Mouse (Mus musculus): Measurements from ENCODE around the gene Dvl2. TPM values are rescaled to one million over a fixed set of nuclear protein-coding genes. Genes with fewer than 3 reads are reported as not detected.

The Dvl2 gene
- polyA plus RNA-seq, 1 experiment from 2014 or later, result 24.6 TPM

GRCm38 (mm10) chr11:70023481-70024150 is 23.2 kb downstream of the Dvl2 start:
- H3K27ac ChIP-seq (ENCODE audit: low read depth, low read length), result peak overlapping the region; percentile 45; the same call in 1 of the 2 replicates
- H3K9me3 ChIP-seq (ENCODE audit: control insufficient read depth, low read length), result no peaks in the 10 kb centered on the region
- DNase-seq (ENCODE audit: low spot score) (peak; percentile 78), ATAC-seq (ENCODE audit: low FRiP score) (no peak)
- no peaks in the 10 kb centered on the region for H3K27me3 ChIP-seq (ENCODE audit: control insufficient read depth, insufficient read depth, low read length)
- WGBS, result 7% methylated on average over 23 of the region's 29 CpGs
- peak overlapping the region; percentile 57 for H3K4me2 ChIP-seq (replicated peaks; ENCODE audit: low read depth, low read length)
- no peaks in the 10 kb centered on the region for H3K36me3 ChIP-seq (ENCODE audit: control insufficient read depth, insufficient read depth, low read length)
- H3K4me3 ChIP-seq (ENCODE audit: low read depth, low read length), result peak overlapping the region; percentile 37
- peaks cover 37% of the 10 kb centered on the region for H3K4me1 ChIP-seq (replicated peaks; ENCODE audit: control insufficient read depth, insufficient read depth, low read length)
- peak overlapping the region; percentile 50 for H3K9ac ChIP-seq (ENCODE audit: low read depth, low read length)

GRCm38 (mm10) chr11:70024151-70024514 is 23.7 kb downstream of the Dvl2 start:
- H3K4me2 ChIP-seq (replicated peaks; ENCODE audit: low read depth, low read length), result peak overlapping the region; percentile 57
- no peak for DNase-seq (ENCODE audit: low spot score)
- H3K9ac ChIP-seq (ENCODE audit: low read depth, low read length), result peak overlapping the region; percentile 50
- no peaks in the 10 kb centered on the region for H3K9me3 ChIP-seq (ENCODE audit: control insufficient read depth, low read length)
- no peak for ATAC-seq (ENCODE audit: low FRiP score)
- H3K4me3 ChIP-seq (ENCODE audit: low read depth, low read length), result peak overlapping the region; percentile 37
- 22% methylated on average over 5 of the region's 6 CpGs for WGBS
- peaks cover 37% of the 10 kb centered on the region for H3K4me1 ChIP-seq (replicated peaks; ENCODE audit: control insufficient read depth, insufficient read depth, low read length)
- peak overlapping the region; percentile 45; the same call in 1 of the 2 replicates for H3K27ac ChIP-seq (ENCODE audit: low read depth, low read length)
- H3K36me3 ChIP-seq (ENCODE audit: control insufficient read depth, insufficient read depth, low read length), result no peaks in the 10 kb centered on the region
- H3K27me3 ChIP-seq (ENCODE audit: control insufficient read depth, insufficient read depth, low read length), result no peaks in the 10 kb centered on the region

GRCm38 (mm10) chr11:70026689-70027088 is 26.3 kb downstream of the Dvl2 start:
- Histone ChIP-seq H3K4me2 (replicated peaks; ENCODE audit: low read depth, low read length) (peak overlapping the region; percentile 54), H3K27ac (ENCODE audit: low read depth, low read length) (peak overlapping the region; percentile 6; the same call in 1 of the 2 replicates), H3K9me3 (ENCODE audit: control insufficient read depth, low read length) (no peaks in the 10 kb centered on the region), H3K27me3 (ENCODE audit: control insufficient read depth, insufficient read depth, low read length) (no peaks in the 10 kb centered on the region), H3K4me3 (ENCODE audit: low read depth, low read length) (peak overlapping the region; percentile 23), H3K9ac (ENCODE audit: low read depth, low read length) (peak overlapping the region; percentile 53), H3K36me3 (ENCODE audit: control insufficient read depth, insufficient read depth, low read length) (peaks cover 2% of the 10 kb centered on the region), H3K4me1 (replicated peaks; ENCODE audit: control insufficient read depth, insufficient read depth, low read length) (peaks cover 40% of the 10 kb centered on the region)
- 3% methylated on average over 19 of the region's 19 CpGs for WGBS
- ATAC-seq (ENCODE audit: low FRiP score), result no peak; the same call in 1 of the 2 replicates
- DNase-seq (ENCODE audit: low spot score), result peak; percentile 64

- Histone ChIP-seq H3K9ac (ENCODE audit: low read depth, low read length) (peak overlapping the region; percentile 53; the same call in 1 of the 2 replicates), H3K4me3 (ENCODE audit: low read depth, low read length) (0 out of 2 replicates have a peak overlapping the region, but pooled peaks have one; percentile 6), H3K36me3 (ENCODE audit: control insufficient read depth, insufficient read depth, low read length) (peaks cover 6% of the 10 kb centered on the region), H3K9me3 (ENCODE audit: control insufficient read depth, low read length) (no peaks in the 10 kb centered on the region), H3K27ac (ENCODE audit: low read depth, low read length) (peak overlapping the region; percentile 92), H3K4me1 (replicated peaks; ENCODE audit: control insufficient read depth, insufficient read depth, low read length) (peaks cover 40% of the 10 kb centered on the region), H3K4me2 (replicated peaks; ENCODE audit: low read depth, low read length) (peak overlapping the region; percentile 54), H3K27me3 (ENCODE audit: control insufficient read depth, insufficient read depth, low read length) (no peaks in the 10 kb centered on the region)
- 40% methylated on average over 9 of the region's 9 CpGs for WGBS
- DNase-seq (ENCODE audit: low spot score), result no peak
- no peak for ATAC-seq (ENCODE audit: low FRiP score)
Measured at GRCm38 (mm10) chr11:70027397-70027796, 27.0 kb downstream of the Dvl2 start.

GRCm38 (mm10) chr11:70028401-70029129 is 28.2 kb downstream of the Dvl2 start:
- H3K27me3 ChIP-seq (ENCODE audit: control insufficient read depth, insufficient read depth, low read length), result no peaks in the 10 kb centered on the region
- peaks cover 36% of the 10 kb centered on the region for H3K4me1 ChIP-seq (replicated peaks; ENCODE audit: control insufficient read depth, insufficient read depth, low read length)
- no peak for DNase-seq (ENCODE audit: low spot score)
- peak overlapping the region; percentile 92 for H3K27ac ChIP-seq (ENCODE audit: low read depth, low read length)
- H3K9me3 ChIP-seq (ENCODE audit: control insufficient read depth, low read length), result no peaks in the 10 kb centered on the region
- peak; percentile 19; the same call in 1 of the 2 replicates for ATAC-seq (ENCODE audit: low FRiP score)
- peak overlapping the region; percentile 57 for H3K9ac ChIP-seq (ENCODE audit: low read depth, low read length)
- H3K4me3 ChIP-seq (ENCODE audit: low read depth, low read length), result peak overlapping the region; percentile 32
- peak overlapping the region; percentile 58 for H3K4me2 ChIP-seq (replicated peaks; ENCODE audit: low read depth, low read length)
- peaks cover 10% of the 10 kb centered on the region for H3K36me3 ChIP-seq (ENCODE audit: control insufficient read depth, insufficient read depth, low read length)
- 26% methylated on average over 12 of the region's 12 CpGs for WGBS

GRCm38 (mm10) chr11:70029130-70029801 is 28.9 kb downstream of the Dvl2 start:
- DNase-seq (ENCODE audit: low spot score) (peak; percentile 99), ATAC-seq (ENCODE audit: low FRiP score) (peak; percentile 95)
- peak overlapping the region; percentile 92 for H3K27ac ChIP-seq (ENCODE audit: low read depth, low read length)
- H3K4me1 ChIP-seq (replicated peaks; ENCODE audit: control insufficient read depth, insufficient read depth, low read length), result peaks cover 33% of the 10 kb centered on the region
- no peaks in the 10 kb centered on the region for H3K9me3 ChIP-seq (ENCODE audit: control insufficient read depth, low read length)
- no peaks in the 10 kb centered on the region for H3K27me3 ChIP-seq (ENCODE audit: control insufficient read depth, insufficient read depth, low read length)
- H3K36me3 ChIP-seq (ENCODE audit: control insufficient read depth, insufficient read depth, low read length), result peaks cover 10% of the 10 kb centered on the region
- H3K9ac ChIP-seq (ENCODE audit: low read depth, low read length), result peak overlapping the region; percentile 57; the same call in 1 of the 2 replicates
- 2% methylated on average over 20 of the region's 20 CpGs for WGBS
- peak overlapping the region; percentile 58 for H3K4me2 ChIP-seq (replicated peaks; ENCODE audit: low read depth, low read length)
- peak overlapping the region; percentile 32 for H3K4me3 ChIP-seq (ENCODE audit: low read depth, low read length)

DNA sequence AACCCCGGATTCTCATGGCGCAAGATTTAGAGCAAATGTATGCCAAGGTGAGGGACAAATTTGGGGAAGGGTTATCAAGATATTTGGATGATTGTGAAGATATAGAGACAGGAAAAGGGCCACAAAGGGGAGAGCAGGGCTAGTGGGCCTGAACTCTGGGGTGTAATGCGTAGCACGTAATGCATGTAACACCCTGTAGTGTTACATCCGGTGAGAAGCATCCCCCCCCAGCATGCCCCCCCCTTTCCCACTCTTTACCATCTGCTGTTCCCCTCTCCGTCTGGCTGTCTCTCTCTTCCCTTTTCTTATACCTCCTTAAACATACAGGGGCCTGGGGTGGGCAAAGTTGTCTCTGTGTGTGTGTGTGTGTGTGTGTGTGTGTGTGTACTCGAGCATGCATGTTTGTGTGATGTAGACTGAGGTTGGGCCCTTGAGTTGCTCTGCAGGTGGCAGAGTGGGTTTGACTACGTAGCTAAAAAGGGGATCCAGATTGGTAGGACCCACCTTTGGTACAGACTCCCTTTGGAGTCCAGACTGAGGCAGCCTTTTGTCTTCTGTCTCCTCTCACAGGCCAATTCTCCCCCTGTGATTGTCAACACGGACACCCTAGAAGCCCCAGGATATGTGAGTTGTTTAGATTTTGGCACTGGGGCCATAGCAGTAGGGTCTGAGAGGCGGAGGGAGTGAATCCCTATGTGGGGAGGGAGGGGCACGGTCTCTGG is 29.6 kb downstream of the Dvl2 start:
- WGBS, result 31% methylated on average over 11 of the region's 11 CpGs
- Histone ChIP-seq H3K9ac (ENCODE audit: low read depth, low read length) (peak overlapping the region; percentile 57), H3K4me2 (replicated peaks; ENCODE audit: low read depth, low read length) (peak overlapping the region; percentile 58), H3K36me3 (ENCODE audit: control insufficient read depth, insufficient read depth, low read length) (peaks cover 10% of the 10 kb centered on the region), H3K27me3 (ENCODE audit: control insufficient read depth, insufficient read depth, low read length) (no peaks in the 10 kb centered on the region), H3K9me3 (ENCODE audit: control insufficient read depth, low read length) (no peaks in the 10 kb centered on the region), H3K4me1 (replicated peaks; ENCODE audit: control insufficient read depth, insufficient read depth, low read length) (peaks cover 31% of the 10 kb centered on the region), H3K4me3 (ENCODE audit: low read depth, low read length) (peak overlapping the region; percentile 32), H3K27ac (ENCODE audit: low read depth, low read length) (peak overlapping the region; percentile 92)
- DNase-seq (ENCODE audit: low spot score), result no peak
- ATAC-seq (ENCODE audit: low FRiP score), result peak; percentile 48
